Mouse (Mus musculus): ENCODE data around the gene Stox2. TPM values are rescaled to one million over a fixed set of nuclear protein-coding genes. Genes with fewer than 3 reads are reported as not detected.

Stox2 gene
- polyA plus RNA-seq, 1 experiment from 2014 or later = 40.5 TPM

GRCm38 (mm10) chr8:47288131-47288865 lies 157.9 kb downstream of the Stox2 start:
- Histone ChIP-seq H3K4me1 (peaks cover 40% of the 10 kb centered on the region), H3K9me3 (replicated peaks) (no peaks in the 10 kb centered on the region), H3K36me3 (no peaks in the 10 kb centered on the region), H3K27me3 (replicated peaks) (no peaks in the 10 kb centered on the region), H3K9ac (replicated peaks) (peak overlapping the region; percentile 90), H3K4me2 (peak overlapping the region; percentile 83), H3K4me3 (replicated peaks) (peak overlapping the region; percentile 85), H3K27ac (replicated peaks) (peak overlapping the region; percentile 98)
- WGBS = under 1% methylated on average over 78 of the region's 78 CpGs
- ATAC-seq (ENCODE audit: low FRiP score) = peak; percentile 43

GRCm38 (mm10) chr8:47287641-47288130 lies 158.5 kb downstream of the Stox2 start:
- WGBS = under 1% methylated on average over 33 of the region's 33 CpGs
- H3K36me3 ChIP-seq = no peaks in the 10 kb centered on the region
- H3K27me3 ChIP-seq (replicated peaks) = no peaks in the 10 kb centered on the region
- peaks cover 45% of the 10 kb centered on the region for H3K4me1 ChIP-seq
- peak overlapping the region; percentile 98 for H3K27ac ChIP-seq (replicated peaks)
- peak overlapping the region; percentile 85 for H3K4me3 ChIP-seq (replicated peaks)
- H3K9me3 ChIP-seq (replicated peaks) = no peaks in the 10 kb centered on the region
- ATAC-seq (ENCODE audit: low FRiP score) = peak; percentile 5; the same call in 1 of the 2 replicates
- H3K9ac ChIP-seq (replicated peaks) = peak overlapping the region; percentile 90
- H3K4me2 ChIP-seq = peak overlapping the region; percentile 83

DNA sequence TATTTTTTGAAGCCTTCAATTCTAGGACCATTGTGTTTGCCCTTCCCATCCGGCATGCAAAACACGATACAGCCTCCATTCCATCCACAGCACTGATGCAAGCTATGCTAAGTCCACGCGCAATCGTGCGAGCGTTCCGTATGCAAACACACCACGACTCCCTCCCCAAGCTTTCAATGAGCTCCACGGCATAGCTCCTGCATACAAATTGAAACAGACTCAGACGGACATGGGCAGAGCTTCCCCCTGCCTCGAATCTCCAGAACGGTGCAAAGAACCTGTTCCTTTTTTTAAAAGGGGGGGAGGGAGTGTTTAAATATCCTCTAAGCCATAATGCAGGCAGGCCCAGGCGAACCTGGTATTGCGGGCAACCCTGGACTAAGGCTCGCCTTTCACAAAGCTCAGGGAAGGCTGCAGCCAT lies 159.0 kb downstream of the Stox2 start:
- H3K4me2 ChIP-seq = peak overlapping the region; percentile 83
- 2% methylated on average over 16 of the region's 16 CpGs for whole genome bisulfite sequencing
- no peak for ATAC-seq (ENCODE audit: low FRiP score)
- peak overlapping the region; percentile 90 for H3K9ac ChIP-seq (replicated peaks)
- no peaks in the 10 kb centered on the region for H3K36me3 ChIP-seq
- peak overlapping the region; percentile 85 for H3K4me3 ChIP-seq (replicated peaks)
- peaks cover 50% of the 10 kb centered on the region for H3K4me1 ChIP-seq
- no peaks in the 10 kb centered on the region for H3K9me3 ChIP-seq (replicated peaks)
- peak overlapping the region; percentile 98 for H3K27ac ChIP-seq (replicated peaks)
- no peaks in the 10 kb centered on the region for H3K27me3 ChIP-seq (replicated peaks)

GRCm38 (mm10) chr8:47286081-47286700 lies 160.0 kb downstream of the Stox2 start:
- peak overlapping the region; percentile 98 for H3K27ac ChIP-seq (replicated peaks)
- WGBS = 26% methylated on average over 12 of the region's 12 CpGs
- no peaks in the 10 kb centered on the region for H3K36me3 ChIP-seq
- peak overlapping the region; percentile 83 for H3K4me2 ChIP-seq
- ATAC-seq (ENCODE audit: low FRiP score) = no peak
- peaks cover 59% of the 10 kb centered on the region for H3K4me1 ChIP-seq
- H3K4me3 ChIP-seq (replicated peaks) = peak overlapping the region; percentile 85
- no peaks in the 10 kb centered on the region for H3K9me3 ChIP-seq (replicated peaks)
- H3K27me3 ChIP-seq (replicated peaks) = no peaks in the 10 kb centered on the region
- peak overlapping the region; percentile 90 for H3K9ac ChIP-seq (replicated peaks)

- ATAC-seq (ENCODE audit: low FRiP score) = no peak
Observed at GRCm38 (mm10) chr8:47285435-47285834, 160.7 kb downstream of the Stox2 start.

GRCm38 (mm10) chr8:47284329-47285326 lies 161.5 kb downstream of the Stox2 start:
- ATAC-seq (ENCODE audit: low FRiP score) = no peak
- WGBS = 17% methylated on average over 21 of the region's 21 CpGs
- Histone ChIP-seq H3K27me3 (replicated peaks) (no peaks in the 10 kb centered on the region), H3K4me3 (replicated peaks) (peak overlapping the region; percentile 85), H3K4me2 (peak overlapping the region; percentile 83), H3K4me1 (peaks cover 64% of the 10 kb centered on the region), H3K9ac (replicated peaks) (peak overlapping the region; percentile 21), H3K9me3 (replicated peaks) (no peaks in the 10 kb centered on the region), H3K27ac (replicated peaks) (peak overlapping the region; percentile 78), H3K36me3 (no peaks in the 10 kb centered on the region)

More at GRCm38 (mm10) chr8:47285435-47285834, 160.7 kb downstream of the Stox2 start:
- 11% methylated on average over 6 of the region's 6 CpGs for WGBS
- peak overlapping the region; percentile 85 for H3K4me3 ChIP-seq (replicated peaks)
- H3K4me1 ChIP-seq = peaks cover 64% of the 10 kb centered on the region
- H3K4me2 ChIP-seq = peak overlapping the region; percentile 83
- H3K36me3 ChIP-seq = no peaks in the 10 kb centered on the region
- peak overlapping the region; percentile 90; the same call in 1 of the 2 replicates for H3K9ac ChIP-seq (replicated peaks)
- 0 out of 2 replicates have a peak overlapping the region, but pooled peaks have one; percentile 30 for H3K27ac ChIP-seq (replicated peaks)
- no peaks in the 10 kb centered on the region for H3K27me3 ChIP-seq (replicated peaks)
- no peaks in the 10 kb centered on the region for H3K9me3 ChIP-seq (replicated peaks)

DNA sequence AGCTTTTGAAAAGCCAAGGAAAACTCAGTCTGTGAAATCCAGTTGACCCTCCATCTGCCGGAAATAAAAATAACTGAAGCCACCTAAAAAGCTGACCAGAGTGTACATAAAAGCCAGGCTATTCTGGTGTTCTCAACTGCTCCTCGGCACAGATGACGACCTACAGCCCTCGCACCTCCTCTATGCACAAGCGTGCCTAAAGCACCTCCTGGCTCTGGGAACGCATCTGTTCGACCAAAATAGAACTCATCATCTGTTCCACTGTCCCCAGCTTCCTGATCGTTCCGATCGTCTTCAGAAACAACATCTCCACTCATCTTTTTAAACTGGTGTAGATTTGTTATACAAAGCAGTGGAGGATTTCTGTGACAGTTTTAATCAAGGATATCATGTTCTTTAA lies 166.3 kb downstream of the Stox2 start:
- 33% methylated on average over 10 of the region's 10 CpGs for WGBS
- ATAC-seq (ENCODE audit: low FRiP score) = no peak
- H3K27ac ChIP-seq (replicated peaks) = no peak overlapping the region
- no peak overlapping the region for H3K9ac ChIP-seq (replicated peaks)
- H3K27me3 ChIP-seq (replicated peaks) = no peaks in the 10 kb centered on the region
- H3K9me3 ChIP-seq (replicated peaks) = no peaks in the 10 kb centered on the region
- H3K4me1 ChIP-seq = peaks cover 74% of the 10 kb centered on the region
- no peaks in the 10 kb centered on the region for H3K36me3 ChIP-seq
- no peak overlapping the region for H3K4me2 ChIP-seq
- H3K4me3 ChIP-seq (replicated peaks) = no peak overlapping the region

DNA sequence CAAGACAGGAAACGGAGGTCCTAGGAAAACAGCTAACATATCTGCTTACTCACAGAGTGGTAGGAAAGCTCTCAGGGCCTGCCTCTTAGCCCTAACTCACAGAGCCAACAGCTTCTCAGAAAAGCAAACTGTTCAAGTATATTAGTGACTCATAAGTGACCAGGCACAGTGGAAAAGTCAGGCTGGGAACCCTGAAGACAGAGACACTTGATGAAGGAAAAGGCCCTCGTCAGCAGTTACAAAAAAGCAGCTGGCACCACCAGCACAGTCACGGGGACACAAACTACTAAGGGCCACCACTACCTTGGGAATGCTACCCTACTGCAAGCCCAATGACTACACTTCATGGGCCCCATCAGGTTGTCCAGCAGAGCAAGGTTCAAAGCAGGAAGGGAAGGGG lies 168.0 kb downstream of the Stox2 start:
- peaks cover 66% of the 10 kb centered on the region for H3K4me1 ChIP-seq
- WGBS = 78% methylated on average over 3 of the region's 3 CpGs

GRCm38 (mm10) chr8:47268931-47269330 lies 177.2 kb downstream of the Stox2 start:
- no peak for ATAC-seq (ENCODE audit: low FRiP score)
- 89% methylated on average over 6 of the region's 6 CpGs for WGBS
- H3K36me3 ChIP-seq = no peaks in the 10 kb centered on the region
- H3K27ac ChIP-seq (replicated peaks) = no peak overlapping the region
- no peaks in the 10 kb centered on the region for H3K9me3 ChIP-seq (replicated peaks)
- H3K9ac ChIP-seq (replicated peaks) = no peak overlapping the region
- H3K4me3 ChIP-seq (replicated peaks) = no peak overlapping the region
- no peaks in the 10 kb centered on the region for H3K27me3 ChIP-seq (replicated peaks)
- no peak overlapping the region for H3K4me2 ChIP-seq
- H3K4me1 ChIP-seq = peaks cover 27% of the 10 kb centered on the region

More for the DNA sequence above, 168.0 kb downstream of the Stox2 start:
- Histone ChIP-seq H3K9ac (replicated peaks) (no peak overlapping the region), H3K4me3 (replicated peaks) (no peak overlapping the region), H3K27me3 (replicated peaks) (no peaks in the 10 kb centered on the region), H3K36me3 (no peaks in the 10 kb centered on the region), H3K9me3 (replicated peaks) (no peaks in the 10 kb centered on the region), H3K27ac (replicated peaks) (no peak overlapping the region), H3K4me2 (no peak overlapping the region)
- ATAC-seq (ENCODE audit: low FRiP score) = no peak

DNA sequence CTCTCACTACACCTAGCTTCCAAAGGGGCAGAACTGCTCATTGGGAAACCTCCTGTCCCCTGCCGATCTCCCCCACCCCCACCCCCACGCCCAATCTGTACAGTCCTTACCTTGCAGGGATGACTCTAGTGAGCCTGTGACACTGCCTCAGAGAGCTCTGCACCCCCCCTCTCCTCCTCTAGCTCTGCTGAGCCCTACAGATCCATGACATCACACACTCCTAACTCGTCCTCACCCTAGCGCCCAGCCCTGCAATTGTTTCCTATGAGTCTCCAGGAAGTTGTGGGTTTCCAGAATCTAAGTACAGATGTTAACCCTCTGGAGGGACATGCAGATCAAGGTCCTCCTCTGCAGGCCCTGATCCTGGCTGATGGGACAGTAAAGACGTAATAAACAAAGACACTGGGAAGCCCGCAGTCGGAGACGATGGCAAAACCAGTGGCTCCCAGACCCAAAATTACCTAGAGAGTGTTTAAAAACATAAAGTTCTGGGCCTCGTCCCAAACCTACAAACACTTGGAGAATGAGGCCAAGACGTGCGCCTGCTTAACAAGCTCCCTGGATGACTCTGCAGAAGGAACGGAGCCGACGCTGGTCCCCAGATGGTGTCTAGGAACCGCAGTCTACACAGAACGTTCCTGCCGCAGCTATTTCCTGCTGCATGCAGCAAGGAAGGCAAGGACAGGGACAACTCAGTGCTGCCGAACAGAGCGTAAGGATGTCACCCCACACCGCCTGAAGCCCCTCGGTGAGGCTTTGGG lies 177.9 kb downstream of the Stox2 start:
- H3K27ac ChIP-seq (replicated peaks) = no peak overlapping the region
- no peaks in the 10 kb centered on the region for H3K9me3 ChIP-seq (replicated peaks)
- 66% methylated on average over 21 of the region's 21 CpGs for WGBS
- H3K27me3 ChIP-seq (replicated peaks) = no peaks in the 10 kb centered on the region
- no peak overlapping the region for H3K4me2 ChIP-seq
- H3K4me1 ChIP-seq = peaks cover 28% of the 10 kb centered on the region
- no peak overlapping the region for H3K4me3 ChIP-seq (replicated peaks)
- no peak overlapping the region for H3K9ac ChIP-seq (replicated peaks)
- ATAC-seq (ENCODE audit: low FRiP score) = 0 out of 2 replicates have a peak, but pooled peaks have one; percentile 25
- no peaks in the 10 kb centered on the region for H3K36me3 ChIP-seq

All from neural tube, embryonic 15.5 days (tissue).